Comparison of ENCODE assay signal across 16 mouse cellular contexts in the genomic region with DNA sequence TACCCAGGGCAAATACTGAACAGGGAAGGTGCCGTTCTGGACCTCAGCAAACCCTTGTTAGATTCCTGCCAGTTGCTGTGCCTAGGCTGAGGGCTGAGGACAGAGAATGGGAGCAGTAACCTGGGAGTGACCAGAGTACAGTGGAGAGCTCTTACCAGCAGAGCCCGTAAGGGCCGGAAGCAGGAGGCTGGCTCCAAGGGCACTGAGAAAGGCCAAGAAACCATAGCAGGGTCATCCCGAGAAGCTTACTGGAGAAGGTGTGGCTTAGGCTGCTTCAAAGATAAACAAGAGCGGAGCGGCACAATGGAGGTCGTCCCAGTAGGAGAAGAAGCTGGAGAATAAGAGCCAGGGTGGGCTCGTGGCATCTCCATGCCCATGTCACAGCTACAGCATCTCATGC.
DNase-seq lines count a peak whose midpoint lies in the region; ATAC-seq and TF ChIP-seq lines count a peak whose summit lies in the region.
"Had no signal": no experiment of that assay in that cellular context is flagged by ENCODE, and none has a peak within 500 bp of the region (broad histone marks: within the 10 kb centered on the region; RNA-seq: fewer than 3 reads in every experiment).

No protein-coding gene starts in this region.

- peaks cover 74% of the 10 kb centered on the region for H3K4me1 ChIP-seq in hindbrain, embryonic 12.5 days
- H3K4me1 ChIP-seq in hindbrain, embryonic 13.5 days (replicated peaks), result peaks cover 87% of the 10 kb centered on the region
- peaks cover 74% of the 10 kb centered on the region for H3K4me1 ChIP-seq in E14TG2a.4 (replicated peaks; ENCODE audit: low read depth, low read length)
- H3K4me1 ChIP-seq in lung, embryonic 16.5 days (replicated peaks; ENCODE audit: control insufficient read depth, insufficient read depth, low read length), result peaks cover 30% of the 10 kb centered on the region

- 56% methylated on average over 8 of the region's 8 CpGs for WGBS in hindbrain, embryonic 12.5 days
- WGBS in hindbrain, embryonic 13.5 days, result 55% methylated on average over 8 of the region's 8 CpGs
- WGBS in lung, embryonic 16.5 days, result 39% methylated on average over 8 of the region's 8 CpGs

- H3K27me3 ChIP-seq in hindbrain, embryonic 12.5 days, result no peaks in the 10 kb centered on the region
- no peaks in the 10 kb centered on the region for H3K27me3 ChIP-seq in hindbrain, embryonic 13.5 days
- H3K27me3 ChIP-seq in E14TG2a.4 (ENCODE audit: insufficient read depth, low read length), result no peaks in the 10 kb centered on the region
- H3K27me3 ChIP-seq in lung, embryonic 16.5 days (ENCODE audit: control insufficient read depth, insufficient read depth, low read depth, low read length), result no peaks in the 10 kb centered on the region
- H3K27me3 ChIP-seq: CH12.LX; embryonic facial prominence, embryonic 13.5 days; intestine, embryonic 15.5 days had no signal

- peak overlapping the region; percentile 25; the same call in 1 of the 2 replicates for H3K9ac ChIP-seq in hindbrain, embryonic 12.5 days
- H3K9ac ChIP-seq in hindbrain, embryonic 13.5 days, result no peak overlapping the region
- no peak overlapping the region for H3K9ac ChIP-seq in lung, embryonic 16.5 days (ENCODE audit: low read length)
- H3K9ac ChIP-seq: embryonic facial prominence, embryonic 13.5 days; intestine, embryonic 15.5 days had no signal

- no peak for ATAC-seq in hindbrain, embryonic 12.5 days (ENCODE audit: low FRiP score)
- ATAC-seq in hindbrain, embryonic 13.5 days (ENCODE audit: low FRiP score), result no peak
- ATAC-seq in lung, embryonic 16.5 days (ENCODE audit: low read depth), result 0 out of 2 replicates have a peak, but pooled peaks have one; percentile 19
- ATAC-seq: forebrain, embryonic 16.5 days; intestine, embryonic 15.5 days had no signal

- no peak overlapping the region for H3K4me2 ChIP-seq in hindbrain, embryonic 12.5 days (replicated peaks)
- no peak overlapping the region for H3K4me2 ChIP-seq in hindbrain, embryonic 13.5 days
- H3K4me2 ChIP-seq in lung, embryonic 16.5 days (ENCODE audit: low read depth, low read length), result no peak overlapping the region
- H3K4me2 ChIP-seq: embryonic facial prominence, embryonic 13.5 days; intestine, embryonic 15.5 days had no signal

- no peak overlapping the region for H3K27ac ChIP-seq in hindbrain, embryonic 12.5 days
- no peak overlapping the region for H3K27ac ChIP-seq in hindbrain, embryonic 13.5 days
- no peak overlapping the region; the same call in 1 of the 2 replicates for H3K27ac ChIP-seq in lung, embryonic 16.5 days (ENCODE audit: low read length)
- H3K27ac ChIP-seq: intestine, embryonic 15.5 days had no signal

- H3K4me3 ChIP-seq in hindbrain, embryonic 12.5 days, result no peak overlapping the region
- no peak overlapping the region for H3K4me3 ChIP-seq in hindbrain, embryonic 13.5 days
- peak overlapping the region; percentile 35; the same call in 1 of the 2 replicates for H3K4me3 ChIP-seq in E14TG2a.4 (replicated peaks; ENCODE audit: low read length)
- no peak overlapping the region for H3K4me3 ChIP-seq in lung, embryonic 16.5 days (ENCODE audit: low read length)
- H3K4me3 ChIP-seq: embryonic facial prominence, embryonic 13.5 days; intestine, embryonic 15.5 days had no signal

- no peak for TF ChIP-seq CTCF in E14TG2a.4 (conservative IDR thresholded peaks at IDR 0.05; ENCODE audit: low read length)

- no peaks in the 10 kb centered on the region for H3K9me3 ChIP-seq in hindbrain, embryonic 12.5 days (replicated peaks)
- no peaks in the 10 kb centered on the region for H3K9me3 ChIP-seq in hindbrain, embryonic 13.5 days
- no peaks in the 10 kb centered on the region for H3K9me3 ChIP-seq in E14TG2a.4 (ENCODE audit: low read length)
- no peaks in the 10 kb centered on the region for H3K9me3 ChIP-seq in lung, embryonic 16.5 days (ENCODE audit: control insufficient read depth, low read length)
- H3K9me3 ChIP-seq: embryonic facial prominence, embryonic 13.5 days; intestine, embryonic 15.5 days had no signal

- DNase-seq in adrenal gland, adult (ENCODE audit: inconsistent age in 2 of 2, low spot score in 1 of 2), result peak; percentile 59 to 73
- no peak for DNase-seq in adrenal gland, adult 18-20 months (ENCODE audit: low spot score in 2 of 2)
- DNase-seq in natural killer cell, adult 2 months (ENCODE audit: low spot score in 2 of 2), result no peak
- no peak for DNase-seq in layer of hippocampus, postnatal 14 days (ENCODE audit: low spot score in 2 of 2)
- DNase-seq: layer of hippocampus, postnatal 36 days; liver; right cerebral cortex, postnatal 14 days; thymus, postnatal 14 days had no signal

- H3K36me3 ChIP-seq in hindbrain, embryonic 12.5 days, result no peaks in the 10 kb centered on the region
- H3K36me3 ChIP-seq in hindbrain, embryonic 13.5 days, result no peaks in the 10 kb centered on the region
- 0 out of 2 replicates have a peak, but pooled peaks cover 4% of the 10 kb centered on the region for H3K36me3 ChIP-seq in E14TG2a.4 (ENCODE audit: insufficient read depth, low read length)
- H3K36me3 ChIP-seq in lung, embryonic 16.5 days (ENCODE audit: control insufficient read depth, insufficient read depth, low read length), result no peaks in the 10 kb centered on the region
- H3K36me3 ChIP-seq: embryonic facial prominence, embryonic 13.5 days; intestine, embryonic 15.5 days had no signal

Comparison
In these comparisons a context has a peak if more than half of its experiments do, and no peak if none do; other contexts are left out.
1. DNase-seq: peak in adrenal gland, adult (2 of 2); none in adrenal gland, adult 18-20 months (0 of 2), natural killer cell, adult 2 months (0 of 2) and layer of hippocampus, postnatal 14 days (0 of 2).